Mouse (Mus musculus) urinary bladder, postnatal 4 days (tissue): Measurements from ENCODE around the gene Btbd9.
A peak's percentile ranks its signal among the peaks of the same experiment; 100 is the strongest.

Source experiments
- DNase-seq, 2 experiments: peaks; one replicate each; pipeline ENCODE4 v3.0.0; 2021 to 2022; ENCODE audit warnings: low spot score in 2 of 2

The Btbd9 gene

DNA sequence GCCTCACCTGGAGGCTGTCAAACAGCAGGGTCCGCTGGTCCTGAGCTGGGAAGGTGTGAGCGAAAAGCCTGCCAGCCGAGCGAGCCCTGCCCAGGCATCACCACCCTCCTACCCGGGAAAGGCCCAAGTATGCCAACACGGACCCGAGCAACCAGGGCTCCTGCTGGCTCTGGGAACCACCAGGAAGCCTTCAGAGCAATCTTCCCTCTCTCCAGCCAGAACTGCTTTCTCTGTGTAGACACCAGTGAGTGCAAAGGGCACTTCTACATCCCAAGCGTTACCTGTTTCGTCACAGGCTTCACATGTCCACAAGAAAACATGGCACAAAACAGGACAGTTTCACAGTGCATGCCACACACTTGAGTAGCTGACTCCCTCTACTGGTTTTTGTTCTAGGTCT is 63.3 kb downstream of the Btbd9 start:
- DNase-seq: no peak

DNA sequence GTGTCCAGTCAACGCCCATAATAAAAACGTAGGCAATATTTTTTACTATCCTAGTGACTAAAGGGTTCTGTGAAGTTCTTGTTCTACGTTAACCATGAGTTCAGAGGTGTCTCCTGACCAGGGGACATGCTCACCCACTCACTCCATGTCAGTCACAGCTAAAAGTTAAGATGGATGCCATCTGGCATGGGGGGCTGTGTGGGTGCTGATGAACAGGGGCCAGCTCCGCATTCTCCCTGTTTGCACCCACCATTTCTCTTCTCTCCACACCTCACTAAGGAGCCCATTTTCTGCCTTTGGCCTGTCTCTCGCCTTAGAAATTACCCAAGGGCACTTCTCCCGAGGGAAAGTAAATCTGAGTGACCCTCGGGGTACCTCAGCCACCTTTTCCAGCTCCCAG is 63.8 kb downstream of the Btbd9 start:
- DNase-seq: no peak

DNA sequence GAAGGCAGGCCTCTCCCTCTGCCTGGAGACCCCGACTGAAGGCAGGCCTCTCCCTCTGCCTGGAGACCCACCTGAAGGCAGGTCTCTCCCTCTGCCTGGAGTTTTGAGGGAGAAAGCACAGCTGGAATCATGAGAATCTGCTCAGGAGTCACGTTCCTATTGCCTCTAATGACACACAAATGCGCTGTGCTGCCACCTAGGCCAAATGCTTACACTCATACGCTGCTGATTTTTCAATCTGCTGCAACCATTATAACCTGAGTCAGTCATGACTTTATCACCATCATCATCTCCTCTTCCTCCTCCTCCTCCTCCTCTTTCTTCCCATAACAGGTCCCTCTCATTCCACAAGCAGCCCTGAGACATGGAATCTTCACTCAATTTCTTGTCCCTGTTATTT is 64.3 kb downstream of the Btbd9 start:
- no peak for DNase-seq

DNA sequence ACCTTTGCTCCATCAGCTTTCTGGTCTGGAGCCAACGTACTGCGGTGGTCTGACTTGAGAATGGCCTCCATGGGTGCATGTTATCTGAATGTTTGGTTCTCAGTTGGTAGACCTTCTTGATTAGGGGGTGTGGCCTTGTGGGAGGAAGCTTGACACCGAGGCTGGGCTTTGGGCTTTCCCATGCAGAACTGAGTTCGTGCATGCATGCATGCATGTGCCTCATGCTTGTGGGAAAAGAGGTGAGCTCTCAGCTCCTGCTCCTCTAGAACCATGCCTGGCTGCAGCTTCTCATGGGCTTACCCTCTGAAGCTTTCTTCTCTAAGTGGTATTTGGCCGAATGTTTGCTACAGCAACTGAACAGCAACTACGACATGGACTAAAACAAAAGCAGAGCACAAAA is 64.9 kb downstream of the Btbd9 start:
- no peak for DNase-seq

DNA sequence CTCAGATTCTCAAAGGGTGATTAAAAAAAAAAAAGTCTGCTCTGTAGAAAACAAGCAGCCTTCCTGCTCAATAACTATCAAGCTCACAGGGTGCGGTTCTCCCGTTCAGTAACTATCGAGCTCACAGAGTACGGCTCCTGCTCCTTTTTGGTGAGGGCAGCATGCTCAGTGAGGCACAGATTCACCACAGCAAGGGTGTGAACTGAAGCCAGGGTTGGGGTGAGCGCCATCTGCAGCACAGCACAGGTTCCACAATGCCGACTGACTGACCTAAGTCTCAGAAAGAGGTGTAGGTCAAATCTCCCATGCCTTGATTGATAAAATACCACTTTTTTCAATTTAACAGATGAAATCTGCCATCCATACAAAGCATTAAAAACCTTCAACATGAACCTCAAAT is 66.1 kb downstream of the Btbd9 start:
- DNase-seq: no peak

DNA sequence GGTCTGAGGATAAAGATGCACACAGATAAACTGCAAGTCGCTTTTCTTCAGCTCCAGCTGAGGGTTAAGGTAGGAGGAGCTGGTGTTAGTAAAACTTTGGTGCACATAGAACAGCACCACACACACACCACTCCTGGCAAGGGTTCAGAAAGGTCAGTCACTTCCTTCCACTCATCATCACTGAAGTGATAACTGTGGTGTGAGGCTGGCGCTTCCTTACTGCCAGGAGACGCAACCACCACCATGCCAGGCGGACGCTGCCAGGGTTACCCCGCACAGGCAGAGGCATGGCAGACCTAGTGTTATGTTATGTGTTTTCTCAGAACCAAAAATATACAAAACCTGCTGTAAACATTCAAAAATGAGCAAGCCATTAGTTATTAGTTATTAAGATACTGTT is 66.6 kb downstream of the Btbd9 start:
- no peak for DNase-seq

DNA sequence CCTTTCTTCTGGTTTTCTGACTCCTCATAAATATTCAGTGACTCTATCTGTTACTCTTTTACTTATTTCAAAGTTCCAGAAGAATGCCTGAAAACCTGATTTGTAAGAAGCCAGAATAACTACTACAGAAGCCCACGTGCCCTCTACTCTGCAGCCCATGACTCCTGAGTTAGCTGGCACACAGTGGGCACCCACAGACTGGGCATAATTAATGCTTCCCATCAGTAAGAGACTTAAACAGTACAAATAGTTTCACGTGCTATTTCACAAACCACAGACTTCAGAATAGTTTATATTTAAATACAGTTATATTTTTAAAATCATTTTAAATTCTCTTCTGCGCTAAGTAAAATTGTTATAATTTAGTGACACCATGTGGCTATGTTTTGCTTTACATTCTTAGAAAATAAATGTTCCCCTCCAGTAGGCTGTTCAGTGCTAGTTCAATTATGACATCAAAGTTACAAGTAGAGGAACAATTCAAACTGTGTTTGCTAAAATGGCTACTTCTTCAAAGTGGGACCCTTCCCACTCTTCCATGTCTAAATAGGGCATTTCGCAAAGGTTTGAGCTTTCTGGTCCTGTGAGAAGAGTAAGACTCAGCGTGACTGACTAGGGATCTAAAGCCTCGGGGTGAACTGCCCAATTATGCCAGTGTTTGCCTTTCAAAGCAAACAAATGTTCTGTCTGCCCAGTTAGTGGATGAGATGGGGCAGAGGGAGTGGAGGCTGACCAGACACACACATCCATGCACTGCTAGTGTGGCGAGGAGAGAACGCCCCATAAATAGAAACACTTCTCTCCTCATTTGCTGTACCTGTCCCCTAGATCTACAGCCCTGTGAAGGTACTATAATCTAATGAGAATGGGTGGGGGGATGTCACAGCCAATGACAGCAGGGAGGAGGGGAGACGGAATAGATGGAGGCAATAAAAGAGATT is 68.4 kb downstream of the Btbd9 start:
- DNase-seq: peak in 1 of 2 experiments; percentile 48

DNA sequence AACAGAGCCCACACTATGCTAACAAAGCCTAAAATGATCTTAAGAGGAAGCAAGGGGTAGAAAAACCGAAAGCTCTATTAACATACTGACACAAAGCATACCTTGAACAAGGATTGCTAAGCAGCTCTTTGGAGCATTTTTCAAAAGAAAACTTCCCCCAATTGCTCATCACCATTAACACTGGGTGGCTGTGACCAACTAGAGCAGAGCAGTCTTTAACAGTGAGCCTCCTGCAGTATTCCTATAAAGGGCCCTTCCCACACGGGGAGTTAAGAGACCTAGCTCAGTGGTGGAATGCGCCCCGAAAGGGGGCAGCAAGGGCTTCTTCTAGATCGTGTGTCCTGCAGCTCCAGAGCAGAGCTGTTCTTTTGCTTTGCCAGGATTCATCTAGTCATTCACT is 69.4 kb downstream of the Btbd9 start:
- peak in 1 of 2 experiments; percentile 49 for DNase-seq

DNA sequence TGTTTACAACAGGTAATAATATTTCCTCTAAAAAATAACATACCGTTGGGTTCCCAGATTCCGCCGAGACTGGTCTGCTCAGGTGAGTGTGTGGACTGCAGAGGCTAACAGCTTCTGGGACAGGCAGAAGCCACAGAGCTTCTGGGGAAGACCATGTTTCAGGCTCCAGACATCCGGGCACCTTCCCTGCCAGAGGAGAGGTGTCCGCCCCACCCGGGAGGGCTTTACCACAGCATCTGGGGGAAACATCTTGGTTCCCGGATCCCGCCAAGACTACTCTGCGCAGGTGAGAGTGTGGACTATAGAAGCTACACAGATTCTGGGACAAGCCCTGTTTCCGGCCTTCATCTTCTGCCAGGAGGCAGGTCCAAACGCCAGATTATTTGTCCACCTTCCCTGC is 76.7 kb downstream of the Btbd9 start:
- DNase-seq: peak in 1 of 2 experiments; percentile 59

DNA sequence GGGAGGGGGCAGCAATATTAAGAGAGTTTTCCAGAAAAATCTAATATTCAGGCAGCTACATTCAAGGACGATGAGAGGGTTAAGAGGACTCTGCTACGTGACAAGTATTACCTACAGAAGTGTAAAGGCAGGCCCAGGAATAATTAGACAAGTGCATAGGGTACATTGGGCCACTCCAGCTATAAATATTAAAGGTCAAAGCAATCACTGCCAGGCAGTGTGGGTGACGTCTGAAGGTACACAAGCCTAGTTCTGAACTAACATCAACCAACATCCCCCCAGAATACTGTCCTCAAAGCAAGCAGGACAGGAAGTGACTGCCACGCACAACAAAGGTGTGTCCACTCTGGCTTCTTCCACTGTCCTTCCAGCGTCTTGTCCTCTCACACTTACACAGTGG is 77.5 kb downstream of the Btbd9 start:
- no peak for DNase-seq

DNA sequence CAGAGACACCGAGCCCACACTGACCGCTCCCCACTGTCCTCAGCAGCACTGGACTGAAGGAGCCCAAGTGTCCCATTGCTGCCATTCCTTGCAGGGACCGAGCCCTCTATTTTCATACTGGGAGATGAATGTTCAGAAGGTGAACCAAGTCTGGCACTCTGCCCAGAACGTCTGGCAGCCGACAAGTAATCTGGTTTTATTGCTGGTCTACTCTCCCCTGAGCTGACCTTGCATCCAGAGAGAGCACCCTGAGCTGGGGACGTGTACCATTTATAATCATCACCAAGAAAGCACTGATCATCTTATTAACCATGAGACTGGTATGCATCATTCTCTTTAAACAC is 77.9 kb downstream of the Btbd9 start:
- DNase-seq: peak in 1 of 2 experiments; percentile 68

DNA sequence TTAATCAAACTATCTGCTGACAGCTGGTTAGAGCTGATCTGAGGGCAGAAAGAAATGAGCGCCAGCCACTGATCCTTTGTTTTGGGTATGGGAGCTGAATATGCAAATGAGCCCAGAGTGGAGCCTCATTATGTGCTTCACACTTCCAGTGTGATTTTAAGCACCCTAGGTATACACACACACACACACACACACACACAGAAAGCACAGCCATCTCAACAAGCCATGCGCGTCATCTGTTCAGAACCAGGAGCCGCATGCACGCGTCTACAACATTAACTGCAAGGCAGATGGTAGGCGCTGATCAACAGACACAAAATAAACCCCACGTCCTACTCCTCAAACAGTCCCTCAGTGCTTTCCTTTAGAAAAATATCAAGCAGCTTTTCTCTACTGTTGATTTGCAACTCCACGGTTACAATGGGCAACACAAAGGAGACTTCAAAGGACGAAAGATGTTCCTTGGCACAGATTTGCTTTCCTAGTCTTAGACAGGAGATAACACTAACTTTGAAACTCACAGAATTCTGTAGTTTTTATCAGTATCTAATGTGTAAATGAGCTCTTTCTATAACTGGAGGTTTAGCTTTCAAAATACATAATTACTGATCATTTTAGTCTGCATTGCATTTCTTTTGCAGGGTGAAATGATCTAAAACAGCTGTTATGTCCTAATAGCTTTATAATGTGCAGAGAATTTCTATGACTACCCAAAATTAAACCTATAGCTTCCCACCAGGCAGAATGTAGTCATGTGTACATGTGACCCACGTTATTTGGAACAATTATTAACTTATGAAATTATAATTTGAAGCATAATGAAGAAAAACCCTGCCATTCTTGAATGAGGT is 78.5 kb downstream of the Btbd9 start:
- peak in 1 of 2 experiments; percentile 52 for DNase-seq

DNA sequence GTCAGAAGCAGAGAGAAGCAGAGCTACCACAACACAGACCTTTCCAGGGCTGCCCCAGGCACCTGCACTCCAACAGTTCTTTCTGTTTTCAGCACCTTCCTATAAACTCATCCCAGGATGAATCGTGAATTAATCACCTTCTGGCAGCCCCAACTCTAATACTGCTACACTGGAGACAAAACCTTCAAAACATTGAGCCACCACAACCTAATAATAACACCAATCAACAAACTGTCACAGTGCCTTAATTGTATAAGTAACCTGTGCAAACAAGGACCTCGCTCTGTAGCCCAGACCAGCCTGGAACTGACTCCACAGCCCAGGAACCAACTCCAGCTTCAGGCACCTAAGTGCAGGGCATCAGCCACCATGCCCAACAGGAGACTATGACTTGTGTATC is 80.7 kb downstream of the Btbd9 start:
- peak in 1 of 2 experiments; percentile 49 for DNase-seq

DNA sequence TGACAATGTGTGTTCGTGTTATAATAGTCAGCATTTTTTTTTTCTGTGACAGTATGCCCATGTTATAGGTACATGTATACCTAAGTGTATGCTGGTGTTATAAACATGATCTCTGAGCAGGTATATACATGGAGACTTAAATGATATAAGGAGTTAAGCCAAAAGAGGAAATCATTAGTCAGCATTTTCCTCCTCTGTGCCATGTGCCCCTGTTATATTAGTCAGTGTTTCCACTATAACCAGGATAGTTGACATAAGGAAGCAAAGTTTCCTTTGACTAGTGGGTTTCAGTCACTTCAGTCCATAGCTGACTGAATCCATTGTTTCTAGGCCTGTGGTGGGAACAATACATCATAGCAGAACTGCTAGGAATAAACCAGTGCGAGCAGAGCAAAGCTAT is 81.1 kb downstream of the Btbd9 start:
- DNase-seq: no peak

DNA sequence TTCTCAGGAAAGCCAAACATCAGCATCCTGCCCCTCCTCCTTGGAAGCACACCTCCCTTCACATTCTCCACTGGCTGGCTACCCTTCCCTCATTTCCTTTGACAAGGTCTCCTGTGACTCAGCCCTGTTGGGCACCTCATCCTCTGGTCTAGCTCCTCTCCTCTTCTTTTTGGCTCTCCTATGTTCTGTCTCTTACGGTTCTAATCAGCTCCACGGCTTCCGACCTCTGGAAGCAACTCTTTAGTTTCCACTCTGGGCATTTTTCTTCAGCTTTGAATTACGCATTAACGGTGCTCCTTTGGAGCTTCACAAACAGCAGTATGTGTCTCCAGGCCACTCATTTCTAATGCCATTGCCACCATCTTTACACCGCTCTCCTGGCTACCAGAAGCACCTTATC is 82.8 kb downstream of the Btbd9 start:
- DNase-seq: peak in 1 of 2 experiments; percentile 49

DNA sequence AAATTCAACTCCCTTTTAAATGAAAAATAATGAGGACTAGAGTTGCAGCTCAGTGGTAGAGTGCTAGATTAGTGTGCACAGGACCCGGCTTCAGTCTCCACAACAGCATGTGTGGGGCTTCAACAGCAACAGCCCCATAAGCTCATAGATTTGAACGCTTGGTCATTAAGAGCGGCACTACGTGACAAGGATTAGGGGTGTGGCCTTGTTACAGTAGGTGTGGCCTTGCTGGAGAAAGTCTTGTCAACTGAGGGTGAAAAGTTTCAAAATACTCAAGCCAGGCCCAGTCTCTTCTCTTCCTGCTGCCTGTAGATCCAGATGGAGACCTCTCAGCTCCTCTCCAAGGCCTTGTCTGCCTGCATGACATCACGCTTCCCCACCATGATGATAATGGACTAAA is 84.1 kb downstream of the Btbd9 start:
- DNase-seq: peak in 1 of 2 experiments; percentile 30

DNA sequence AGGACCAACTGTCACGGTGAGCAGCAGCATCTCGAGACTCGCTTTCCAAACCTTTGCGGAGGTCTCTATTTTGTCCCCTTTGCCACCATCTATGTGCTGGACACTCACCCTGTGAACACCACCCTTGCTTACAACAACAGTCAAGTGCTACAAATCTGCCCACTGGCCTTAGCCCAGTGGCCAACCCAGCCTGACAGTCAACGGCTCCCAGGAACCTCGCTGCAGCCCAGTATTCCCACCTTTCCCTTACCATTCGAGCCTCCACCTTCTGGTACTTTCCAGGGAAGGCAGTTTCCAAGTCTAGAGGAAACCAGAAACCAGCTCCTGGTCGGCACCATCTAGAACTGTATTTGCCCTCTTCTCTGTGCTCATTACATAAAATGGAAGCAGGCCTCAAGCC is 84.7 kb downstream of the Btbd9 start:
- DNase-seq: peak in 1 of 2 experiments; percentile 58

DNA sequence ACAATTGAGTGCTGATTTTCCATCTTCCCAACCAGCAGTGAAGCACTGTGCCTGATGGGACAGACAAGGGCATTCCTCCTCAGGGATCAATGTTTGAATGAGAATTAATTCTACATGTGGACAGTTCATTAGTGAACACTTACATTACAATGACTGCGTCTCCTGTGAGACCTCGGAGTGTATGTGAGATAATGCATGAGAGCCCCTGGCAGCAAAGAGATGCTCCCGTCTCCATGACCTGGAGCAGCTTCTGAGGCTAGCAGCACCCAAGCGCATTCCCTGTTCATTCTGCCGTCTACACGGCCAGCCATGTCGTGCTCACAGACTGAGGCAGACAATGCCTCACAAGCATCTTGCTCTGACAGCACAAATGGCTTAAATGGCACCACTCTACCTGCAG is 85.7 kb downstream of the Btbd9 start:
- DNase-seq: peak in 1 of 2 experiments; percentile 57

DNA sequence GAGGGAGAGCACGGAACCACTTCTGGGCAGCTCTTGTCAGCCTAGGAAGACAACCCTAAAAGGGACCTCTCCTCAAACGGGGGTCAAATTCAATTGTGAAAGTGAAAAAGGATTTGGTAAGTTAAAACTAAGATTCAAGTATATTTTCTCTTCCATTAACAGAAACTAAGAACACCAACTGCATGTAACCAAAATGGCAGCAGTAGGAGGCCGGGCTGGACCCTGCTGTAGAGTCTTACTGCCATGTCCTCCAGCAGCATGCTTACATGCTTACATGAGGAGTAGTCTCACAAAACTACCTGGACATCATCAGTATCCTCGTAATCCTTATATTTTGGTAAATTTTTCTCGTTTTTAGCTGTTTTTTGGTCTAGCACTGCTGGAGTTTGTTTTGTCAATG is 86.2 kb downstream of the Btbd9 start:
- DNase-seq: peak in 1 of 2 experiments; percentile 44

DNA sequence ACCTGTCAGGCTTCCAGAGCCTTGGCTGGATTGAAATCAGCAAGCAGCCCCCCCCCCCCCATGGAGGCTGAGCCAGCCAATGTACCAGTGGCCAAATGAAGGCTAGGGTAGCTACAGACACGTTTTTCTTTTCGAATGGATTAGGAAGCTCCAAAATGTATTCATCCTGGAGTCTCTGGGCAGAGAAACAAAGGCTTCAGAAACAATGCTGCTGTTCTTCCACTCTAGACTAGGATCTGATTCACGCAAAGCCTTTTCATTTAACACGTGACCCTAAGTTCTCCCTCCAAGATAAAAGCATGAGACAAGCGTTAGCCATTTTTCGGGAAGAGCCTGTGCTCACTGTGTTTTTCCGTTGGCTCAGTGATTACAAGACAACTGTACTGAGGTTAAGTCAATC is 86.7 kb downstream of the Btbd9 start:
- DNase-seq: no peak

DNA sequence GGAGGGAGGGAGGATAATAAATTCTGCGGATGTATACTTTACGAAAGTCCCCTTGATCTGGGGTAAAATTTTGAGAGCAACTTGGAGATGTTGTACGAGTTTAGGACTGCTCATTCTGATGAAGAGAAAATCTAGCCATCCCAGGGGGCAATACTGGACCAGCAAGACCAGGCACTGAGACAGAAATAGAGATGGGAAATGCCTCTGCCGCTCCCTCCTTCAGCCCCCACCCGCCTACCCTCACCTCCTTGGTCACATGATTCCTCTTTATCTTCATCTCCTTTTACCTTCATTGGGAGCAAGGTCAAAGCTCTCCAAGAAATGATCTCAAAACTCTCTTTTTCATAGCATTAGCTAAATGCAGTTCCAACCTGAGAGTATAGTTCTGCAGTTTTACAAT is 88.6 kb downstream of the Btbd9 start:
- peak; percentile 6 to 36 for DNase-seq

DNA sequence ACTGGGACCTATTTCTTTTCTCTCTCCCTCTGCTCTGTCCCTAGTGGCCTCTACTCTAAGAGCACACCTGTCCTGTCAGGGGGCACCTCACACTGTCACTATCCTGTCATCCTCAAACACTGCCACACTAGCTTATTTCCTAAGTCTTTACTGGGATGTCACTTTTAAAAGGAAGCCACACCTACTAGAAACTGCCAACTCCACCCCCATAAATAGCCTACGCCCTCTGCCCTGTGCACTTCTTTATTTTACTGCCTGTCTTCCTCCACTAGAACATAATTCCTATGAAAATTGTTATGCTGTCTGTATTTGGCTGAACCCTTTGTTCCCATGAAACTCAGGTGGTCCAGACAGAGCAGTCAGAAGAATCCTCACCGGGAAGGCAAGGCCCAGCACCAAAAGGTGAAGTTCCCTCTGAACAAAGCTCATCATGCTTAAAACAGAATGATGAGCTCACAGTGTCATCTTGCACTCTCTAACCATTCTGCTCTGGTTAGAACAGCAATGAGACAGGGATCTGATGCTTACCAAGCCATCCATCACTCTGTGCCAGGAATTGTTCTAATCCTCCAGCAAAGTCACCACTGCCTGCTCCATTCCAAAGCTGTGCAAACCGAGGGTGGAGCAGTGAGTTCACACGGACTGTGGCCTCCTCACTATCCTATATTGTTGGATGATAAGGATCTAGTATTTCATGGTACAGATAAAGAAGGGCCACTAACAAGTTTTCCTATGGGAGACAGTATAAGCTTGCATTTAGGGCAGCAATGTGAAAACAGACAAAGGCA is 91.0 kb downstream of the Btbd9 start:
- DNase-seq: peak; percentile 12 to 51
